Mouse (Mus musculus): ENCODE measurements at regions not wholly inside any gene's neighbourhood (a gene's known extent, or its start where the extent isn't known, plus 50 kb on each side); places are given as distances from the start of the nearest gene placed in this dataset.

DNA sequence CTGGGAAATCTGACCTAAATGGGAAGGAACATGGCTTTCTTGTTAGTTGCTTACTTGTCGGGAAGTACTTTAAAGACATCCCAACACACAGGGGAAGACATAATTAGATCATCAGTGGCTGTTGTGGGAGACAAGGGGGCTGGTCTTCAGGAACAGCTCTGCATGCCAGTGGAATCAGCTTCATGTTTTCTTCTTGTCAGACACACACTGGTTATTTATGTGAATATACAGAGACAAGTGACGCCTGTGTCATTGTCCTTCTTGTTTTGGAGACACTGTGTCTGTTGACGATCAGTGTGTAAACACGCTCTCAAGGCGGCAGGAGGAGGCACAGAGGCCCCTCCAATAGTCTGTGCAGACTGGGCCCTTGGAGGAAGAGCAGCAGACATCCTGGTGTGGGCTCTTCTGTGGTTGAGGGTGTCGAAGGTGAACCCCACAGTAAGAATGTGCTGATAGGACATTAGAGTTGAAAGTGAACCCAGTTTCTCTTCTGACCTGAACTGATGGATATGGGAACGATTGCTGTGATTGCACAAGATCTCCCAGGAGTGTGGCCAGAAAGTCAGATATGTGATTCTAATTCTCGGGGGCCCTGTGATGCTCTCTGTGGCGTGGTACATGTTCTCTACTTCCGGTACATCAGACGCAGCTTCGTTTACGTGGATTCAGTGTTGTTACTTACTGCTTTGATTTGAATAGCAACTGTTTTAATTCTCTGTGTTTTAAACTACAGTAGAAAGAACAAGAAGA is 151.9 kb upstream of the Gm5148 start:
- TF ChIP-seq CTCF (IDR thresholded peaks at IDR 0.05; ENCODE audit: insufficient read depth, low read length) (no peak), POLR2A (IDR thresholded peaks at IDR 0.05; ENCODE audit: borderline replicate concordance, extremely low read depth, low read depth, low read length) (0 out of 2 replicates have a peak, but pooled peaks have one; percentile 22)

Data from lung, adult 2 months (tissue).